Mouse (Mus musculus) midbrain, embryonic 11.5 days (tissue): ENCODE measurements at regions not wholly inside any gene's neighbourhood (a gene's known extent, or its start where the extent isn't known, plus 50 kb on each side); places are given as distances from the start of the nearest gene placed in this dataset.

ENCODE experiments used
- ATAC-seq: fragments of 200-750 bp; cut with Nextera tagmentation; 2 replicates; pipeline ENCODE4 v1.8.0; 2017; ENCODE audit warnings: moderate TSS enrichment, moderate library complexity; ENCODE audit not compliant: low FRiP score
- DNase-seq: peaks from one replicate; pipeline ENCODE4 v3.0.0; 2015; ENCODE audit warnings: low spot score; ENCODE audit errors: missing footprints
- H3K27ac ChIP-seq: fragments of 300-500 bp; sonication (generic); 2 replicates; pipeline ENCODE4 v1.5.1; 2014; ENCODE audit warnings: low read depth, low read length
- H3K27me3 ChIP-seq: fragments of 300-500 bp; sonication (generic); 2 replicates; pipeline ENCODE4 v1.6.1; 2014; ENCODE audit warnings: mild to moderate bottlenecking, low read length, moderate library complexity, mixed read lengths; ENCODE audit not compliant: control insufficient read depth, insufficient read depth
- H3K36me3 ChIP-seq: fragments of 300-500 bp; sonication (generic); 2 replicates; pipeline ENCODE4 v1.6.1; 2014; ENCODE audit warnings: mild to moderate bottlenecking, low read length, moderate library complexity, mixed read lengths; ENCODE audit not compliant: control insufficient read depth, insufficient read depth
- H3K4me1 ChIP-seq: fragments of 300-500 bp; sonication (generic); 2 replicates; pipeline ENCODE4 v1.6.1; 2014; ENCODE audit warnings: low read length; ENCODE audit not compliant: control insufficient read depth, insufficient read depth
- H3K4me2 ChIP-seq: fragments of 300-500 bp; sonication (generic); 2 replicates; pipeline ENCODE4 v1.6.1; 2014; ENCODE audit warnings: mild to moderate bottlenecking, moderate library complexity
- H3K4me3 ChIP-seq: fragments of 300-500 bp; sonication (generic); 2 replicates; pipeline ENCODE4 v1.5.1; 2014; ENCODE audit warnings: low read depth, low read length
- H3K9ac ChIP-seq: fragments of 300-500 bp; sonication (generic); 2 replicates; pipeline ENCODE4 v1.6.1; 2014; ENCODE audit warnings: low read length
- H3K9me3 ChIP-seq: fragments of 300-500 bp; sonication (generic); 2 replicates; pipeline ENCODE4 v1.6.1; 2016; ENCODE audit warnings: low read length; ENCODE audit not compliant: control insufficient read depth
- WGBS: fragments of 180-500 bp; shearing (Covaris S2); extraction: QIAGEN DNeasy Blood & Tissue Kit; methylation state at CpG from one replicate; pipeline ENCODE4 v1.1.7; 2014; 5-methylcytosine and 5-hydroxymethylcytosine counted together

GRCm38 (mm10) chr5:51882594-51882993, 307.7 kb downstream of the Dhx15 start:
- Histone ChIP-seq H3K9me3 (no peaks in the 10 kb centered on the region), H3K27me3 (no peaks in the 10 kb centered on the region), H3K4me3 (no peak overlapping the region), H3K36me3 (no peaks in the 10 kb centered on the region), H3K9ac (no peak overlapping the region), H3K4me2 (no peak overlapping the region), H3K4me1 (no peaks in the 10 kb centered on the region), H3K27ac (no peak overlapping the region)
- 69% methylated on average over 4 of the region's 4 CpGs for whole genome bisulfite sequencing
- ATAC-seq, result no peak
- no peak for DNase-seq

- Histone ChIP-seq H3K9me3 (no peaks in the 10 kb centered on the region), H3K27ac (no peak overlapping the region), H3K4me3 (no peak overlapping the region), H3K27me3 (no peaks in the 10 kb centered on the region), H3K9ac (no peak overlapping the region), H3K4me1 (no peaks in the 10 kb centered on the region), H3K4me2 (no peak overlapping the region), H3K36me3 (no peaks in the 10 kb centered on the region)
- ATAC-seq (no peak), DNase-seq (no peak)
- WGBS, result 83% methylated on average over 3 of the region's 3 CpGs
Measured at GRCm38 (mm10) chr5:51882173-51882572, 308.1 kb downstream of the Dhx15 start.

DNA sequence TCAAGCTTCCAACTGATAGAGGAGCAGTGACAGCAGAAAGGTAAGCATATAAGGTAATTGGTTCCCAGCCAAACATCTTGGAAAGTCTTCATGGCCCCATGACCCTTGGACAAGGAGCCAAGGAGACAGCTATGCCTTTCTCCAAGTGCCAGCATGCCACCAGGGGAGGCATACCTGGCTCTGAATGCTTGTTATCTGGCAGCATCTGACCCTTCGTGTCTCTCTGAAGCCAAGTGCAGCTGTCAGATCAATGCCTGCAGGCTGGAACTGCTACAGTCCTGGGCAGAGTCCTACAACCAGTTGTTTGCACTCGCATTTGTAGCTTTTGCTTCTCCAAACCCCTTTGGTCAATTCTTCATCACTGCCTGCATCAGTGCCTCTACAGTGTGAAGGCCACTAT, 309.3 kb upstream of the Ppargc1a start:
- ATAC-seq (no peak), DNase-seq (no peak)
- no peak overlapping the region for H3K27ac ChIP-seq
- H3K9ac ChIP-seq, result no peak overlapping the region
- H3K27me3 ChIP-seq, result no peaks in the 10 kb centered on the region
- no peak overlapping the region for H3K4me2 ChIP-seq
- WGBS, result 85% methylated on average over 2 of the region's 2 CpGs
- H3K36me3 ChIP-seq, result no peaks in the 10 kb centered on the region
- no peaks in the 10 kb centered on the region for H3K9me3 ChIP-seq
- H3K4me1 ChIP-seq, result no peaks in the 10 kb centered on the region
- no peak overlapping the region for H3K4me3 ChIP-seq

DNA sequence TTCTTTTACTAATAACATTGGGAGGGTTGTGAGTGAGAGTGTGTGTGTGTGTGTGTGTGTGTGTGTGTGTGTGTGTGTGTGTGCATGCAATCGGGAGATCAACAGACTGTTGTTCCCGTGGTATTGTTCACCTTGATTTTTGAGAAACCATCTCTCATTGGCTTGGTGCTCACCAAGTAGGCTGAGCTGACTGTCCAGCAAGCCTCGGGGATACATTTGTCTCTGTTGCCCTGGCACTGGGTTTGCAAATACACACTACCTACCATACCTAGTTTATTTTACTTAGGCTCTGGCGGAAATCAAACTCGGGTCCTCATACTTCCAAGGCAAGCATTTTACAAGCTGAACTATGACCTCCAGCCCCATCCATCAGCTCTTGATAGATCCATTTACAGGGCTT, 306.0 kb upstream of the Ppargc1a start:
- WGBS, result 90% methylated on average over 5 of the region's 5 CpGs
- Histone ChIP-seq H3K36me3 (no peaks in the 10 kb centered on the region), H3K9me3 (no peaks in the 10 kb centered on the region), H3K4me2 (no peak overlapping the region), H3K9ac (no peak overlapping the region), H3K4me3 (no peak overlapping the region), H3K4me1 (no peaks in the 10 kb centered on the region), H3K27me3 (no peaks in the 10 kb centered on the region), H3K27ac (no peak overlapping the region)
- DNase-seq (no peak), ATAC-seq (no peak)

GRCm38 (mm10) chr5:51871735-51872134, 304.2 kb upstream of the Ppargc1a start:
- Histone ChIP-seq H3K27me3 (no peaks in the 10 kb centered on the region), H3K27ac (no peak overlapping the region), H3K9ac (no peak overlapping the region), H3K4me2 (no peak overlapping the region), H3K9me3 (peaks cover 2% of the 10 kb centered on the region; the same call in 1 of the 2 replicates), H3K4me3 (no peak overlapping the region), H3K36me3 (no peaks in the 10 kb centered on the region), H3K4me1 (no peaks in the 10 kb centered on the region)
- no peak for DNase-seq
- 97% methylated on average over 12 of the region's 12 CpGs for WGBS
- no peak for ATAC-seq

- ATAC-seq (no peak), DNase-seq (no peak)
- Histone ChIP-seq H3K9me3 (peaks cover 2% of the 10 kb centered on the region; the same call in 1 of the 2 replicates), H3K4me3 (no peak overlapping the region), H3K9ac (no peak overlapping the region), H3K27ac (no peak overlapping the region), H3K27me3 (no peaks in the 10 kb centered on the region), H3K4me2 (no peak overlapping the region), H3K4me1 (no peaks in the 10 kb centered on the region), H3K36me3 (no peaks in the 10 kb centered on the region)
- 89% methylated on average over 18 of the region's 18 CpGs for WGBS
Measured at GRCm38 (mm10) chr5:51868223-51868713, 300.7 kb upstream of the Ppargc1a start.

DNA sequence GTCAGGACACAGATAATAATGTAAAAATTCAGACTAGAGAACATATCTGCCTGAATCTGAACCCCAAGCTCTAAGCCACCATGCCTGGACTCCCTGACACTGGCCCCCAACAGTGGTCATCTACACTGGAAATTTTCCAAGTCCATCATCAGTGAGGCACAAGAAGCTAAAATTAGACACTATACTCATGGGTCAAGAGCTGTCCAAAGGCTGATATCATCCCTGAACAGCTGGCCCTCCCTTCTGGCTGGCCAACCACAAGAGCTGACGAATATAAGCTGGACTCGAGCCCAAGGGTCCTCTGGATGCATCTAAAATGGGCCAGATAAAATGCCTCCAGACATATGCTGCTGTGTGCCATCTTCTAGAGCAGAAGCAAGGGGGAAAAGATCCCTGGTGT, 298.5 kb upstream of the Ppargc1a start:
- H3K4me2 ChIP-seq, result no peak overlapping the region
- ATAC-seq (no peak), DNase-seq (no peak)
- H3K27ac ChIP-seq, result no peak overlapping the region
- 80% methylated on average over 2 of the region's 2 CpGs for WGBS
- H3K9ac ChIP-seq, result no peak overlapping the region
- H3K4me1 ChIP-seq, result no peaks in the 10 kb centered on the region
- H3K9me3 ChIP-seq, result peaks cover 2% of the 10 kb centered on the region; the same call in 1 of the 2 replicates
- no peak overlapping the region for H3K4me3 ChIP-seq
- no peaks in the 10 kb centered on the region for H3K27me3 ChIP-seq
- no peaks in the 10 kb centered on the region for H3K36me3 ChIP-seq

DNA sequence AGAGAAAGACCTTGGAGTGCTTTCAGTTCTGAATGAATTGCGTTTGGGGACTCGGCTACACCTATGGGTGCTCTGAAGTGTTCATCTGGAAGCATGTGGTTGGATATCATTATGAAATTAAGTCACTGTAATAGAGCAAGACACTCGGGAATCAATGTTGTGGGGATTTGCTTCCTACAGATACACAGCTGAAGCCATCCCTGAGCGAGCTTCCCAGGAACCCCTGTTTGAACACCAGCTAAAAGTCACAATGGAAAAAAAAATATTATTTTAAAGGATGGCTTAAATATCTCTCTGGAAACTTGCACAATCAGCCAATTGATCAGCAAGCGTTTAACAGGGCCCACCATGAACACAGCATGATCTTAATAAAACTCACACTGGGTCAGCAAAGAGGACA, 293.0 kb upstream of the Ppargc1a start:
- H3K9me3 ChIP-seq, result no peaks in the 10 kb centered on the region
- ATAC-seq (no peak), DNase-seq (no peak)
- H3K9ac ChIP-seq, result no peak overlapping the region
- no peaks in the 10 kb centered on the region for H3K27me3 ChIP-seq
- no peak overlapping the region for H3K4me3 ChIP-seq
- no peak overlapping the region for H3K4me2 ChIP-seq
- no peaks in the 10 kb centered on the region for H3K4me1 ChIP-seq
- no peaks in the 10 kb centered on the region for H3K36me3 ChIP-seq
- no peak overlapping the region for H3K27ac ChIP-seq
- 77% methylated on average over 5 of the region's 5 CpGs for whole genome bisulfite sequencing

GRCm38 (mm10) chr5:51853456-51854124, 286.1 kb upstream of the Ppargc1a start:
- ATAC-seq, result no peak
- Histone ChIP-seq H3K9ac (no peak overlapping the region), H3K27me3 (no peaks in the 10 kb centered on the region), H3K9me3 (no peaks in the 10 kb centered on the region), H3K4me3 (no peak overlapping the region), H3K36me3 (no peaks in the 10 kb centered on the region), H3K4me2 (no peak overlapping the region), H3K27ac (no peak overlapping the region), H3K4me1 (no peaks in the 10 kb centered on the region)
- 85% methylated on average over 9 of the region's 9 CpGs for WGBS
- DNase-seq, result no peak
